Mouse (Mus musculus): Measurements from ENCODE around the gene Smpd1.

GRCm38 (mm10) chr7:105559016-105559415 is 4.9 kb downstream of the Smpd1 start:
- TF ChIP-seq CTCF (IDR thresholded peaks at IDR 0.05; ENCODE audit: low read depth) = no peak
- no peak for TF ChIP-seq EP300 (optimal IDR thresholded peaks at IDR 0.05)

All from stomach, postnatal 0 days (tissue).